Mouse (Mus musculus): ENCODE data around the gene Gm5901.

Gene Gm5901

GRCm38 (mm10) chr7:105404268-105404667 is 29.4 kb downstream of the Gm5901 start, which contains the start of gene Cnga4:
Gene Cnga4, plus strand, starts transcription at chr7:105404568.
- no peak for DNase-seq (ENCODE audit: low spot score in 2 of 2)

DNA sequence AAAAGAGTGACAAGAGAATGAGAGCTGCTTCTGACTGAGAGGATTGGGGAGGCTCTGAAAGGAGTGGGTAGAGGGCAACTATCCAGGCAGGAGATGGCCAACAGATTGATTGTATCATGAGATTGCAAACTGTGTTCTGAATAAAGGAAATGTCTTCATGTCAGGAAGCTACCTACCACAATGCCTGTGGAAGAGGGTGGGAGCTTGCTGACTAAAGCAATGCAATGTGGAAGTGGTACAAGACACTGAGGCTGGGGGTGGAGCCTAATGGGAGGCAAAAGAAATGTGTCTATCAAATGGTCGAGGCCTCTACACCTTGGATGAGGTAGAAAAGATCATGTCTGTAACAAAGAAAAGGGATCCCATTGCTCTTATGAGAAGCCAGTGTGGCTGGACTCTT is 31.5 kb downstream of the Gm5901 start:
- DNase-seq (ENCODE audit: low spot score in 2 of 2): no peak

DNA sequence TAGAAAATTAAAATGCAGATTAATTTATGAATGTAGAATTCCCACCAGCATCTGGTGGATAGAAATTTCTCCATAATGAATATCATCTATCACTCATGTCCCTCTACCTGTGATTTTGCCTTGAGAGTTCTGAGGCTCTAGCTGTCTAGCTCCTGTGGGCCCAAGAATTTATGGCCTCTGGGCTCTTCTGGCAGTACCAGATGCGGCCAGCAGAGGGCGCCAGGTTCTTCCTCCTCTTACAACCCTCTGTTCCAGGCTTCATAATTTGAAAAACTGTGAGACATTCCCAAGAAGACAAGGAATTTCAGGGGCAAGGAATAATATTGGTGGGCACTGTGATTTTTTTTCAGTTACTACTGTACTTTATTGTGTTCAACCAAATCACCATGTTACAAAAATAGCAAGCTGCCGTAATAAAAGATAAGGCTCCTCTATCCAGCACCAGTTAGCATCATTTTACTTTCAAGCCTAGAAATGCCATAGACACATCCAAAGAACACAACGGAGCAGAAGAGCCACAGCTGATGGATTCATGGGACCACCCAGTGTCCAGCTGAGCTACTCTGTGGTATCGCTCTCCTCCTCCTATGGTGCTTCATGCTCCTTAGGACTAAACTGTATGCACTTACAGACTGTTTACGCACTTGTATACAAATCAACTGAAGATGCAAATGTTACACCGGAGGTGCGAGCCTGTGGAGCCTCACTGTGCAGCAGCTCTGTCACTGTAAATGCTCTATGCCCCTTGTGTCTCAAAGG is 37.2 kb downstream of the Gm5901 start:
- DNase-seq (ENCODE audit: low spot score in 2 of 2): peak; percentile 54 to 72

- no peak for DNase-seq (ENCODE audit: low spot score in 2 of 2)
Observed at GRCm38 (mm10) chr7:105414385-105414784, 39.5 kb downstream of the Gm5901 start.

DNA sequence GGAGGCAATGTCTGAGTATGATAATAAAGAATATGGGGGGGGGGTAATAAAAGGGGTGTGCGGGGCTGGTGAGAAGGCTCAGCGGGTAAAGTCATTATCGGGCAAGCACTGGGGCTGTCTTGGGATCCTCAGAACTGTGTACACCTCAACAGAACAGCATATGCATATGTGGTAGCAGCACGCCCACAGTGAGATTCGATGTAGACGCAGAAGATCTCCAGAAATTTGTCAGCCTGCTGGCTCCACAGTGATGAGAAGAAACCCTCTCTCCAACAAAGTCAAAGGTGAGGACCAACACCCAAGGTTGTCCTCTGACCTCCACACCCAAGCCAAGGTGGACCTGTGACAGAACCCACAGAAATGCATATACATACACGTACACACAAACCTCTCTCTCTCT is 41.7 kb downstream of the Gm5901 start:
- no peak for DNase-seq (ENCODE audit: low spot score in 2 of 2)

DNA sequence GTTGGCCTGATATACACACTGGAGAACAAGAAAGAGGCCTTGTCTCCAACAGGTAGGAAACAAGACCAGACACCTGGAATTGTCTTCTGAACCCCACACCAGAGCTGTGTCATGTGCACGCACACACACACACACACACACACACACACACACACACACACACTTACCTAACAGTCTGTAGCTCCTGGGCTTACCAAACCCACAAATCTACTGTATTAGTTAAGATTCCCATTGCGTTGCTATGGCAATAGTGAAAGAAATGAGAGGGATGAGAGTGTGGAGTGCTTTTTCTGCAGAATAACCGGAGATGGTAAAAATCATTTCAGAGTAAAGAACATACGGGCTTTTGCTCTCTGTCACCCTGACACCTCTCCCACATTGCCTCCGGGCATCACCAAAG is 43.3 kb downstream of the Gm5901 start:
- DNase-seq (ENCODE audit: low spot score in 2 of 2): no peak

DNA sequence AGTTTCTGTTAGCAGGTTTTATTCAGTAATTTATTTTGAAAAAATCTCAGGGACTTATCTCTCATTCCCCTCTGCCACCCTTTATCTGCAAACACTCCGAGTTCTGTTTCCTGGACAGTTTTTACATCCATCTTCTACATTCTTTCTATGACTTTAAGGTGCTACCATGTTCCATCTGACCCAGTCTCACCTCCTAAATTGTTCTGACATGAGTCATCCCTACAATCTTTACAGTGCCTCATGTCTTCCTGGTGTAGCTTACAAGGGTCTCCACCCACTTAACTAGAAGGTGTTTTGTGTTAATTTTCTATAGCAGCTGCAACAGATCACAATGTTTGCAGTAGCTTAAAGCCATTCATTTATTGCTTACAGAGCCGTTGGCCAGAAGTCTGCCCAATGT is 46.1 kb downstream of the Gm5901 start:
- DNase-seq (ENCODE audit: low spot score in 2 of 2): no peak

DNA sequence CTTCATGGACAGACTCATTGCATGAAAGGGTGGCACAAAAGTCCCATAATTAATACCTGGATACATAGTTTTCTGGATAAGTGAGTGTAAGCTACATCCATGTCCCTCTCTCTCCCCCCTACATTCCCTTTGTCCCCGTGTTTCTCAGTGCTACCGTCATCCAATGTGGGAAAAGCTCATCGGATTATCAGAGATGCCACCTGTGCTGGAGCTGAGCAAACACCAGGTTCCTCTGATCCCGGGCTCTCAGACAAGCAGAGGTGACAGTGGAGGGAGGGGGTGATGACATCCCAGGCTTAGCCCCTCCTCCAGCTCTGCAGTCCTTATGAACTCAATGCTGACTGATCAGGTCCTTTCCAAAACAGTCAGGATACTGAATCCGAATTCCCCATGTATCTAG is 49.5 kb downstream of the Gm5901 start:
- no peak for DNase-seq (ENCODE audit: low spot score in 2 of 2)

- DNase-seq (ENCODE audit: low spot score in 2 of 2): no peak
Observed at GRCm38 (mm10) chr7:105425424-105426043, 50.7 kb downstream of the Gm5901 start, which contains the start of gene Cckbr. Gene Cckbr, plus strand, starts transcription at chr7:105425731.

DNA sequence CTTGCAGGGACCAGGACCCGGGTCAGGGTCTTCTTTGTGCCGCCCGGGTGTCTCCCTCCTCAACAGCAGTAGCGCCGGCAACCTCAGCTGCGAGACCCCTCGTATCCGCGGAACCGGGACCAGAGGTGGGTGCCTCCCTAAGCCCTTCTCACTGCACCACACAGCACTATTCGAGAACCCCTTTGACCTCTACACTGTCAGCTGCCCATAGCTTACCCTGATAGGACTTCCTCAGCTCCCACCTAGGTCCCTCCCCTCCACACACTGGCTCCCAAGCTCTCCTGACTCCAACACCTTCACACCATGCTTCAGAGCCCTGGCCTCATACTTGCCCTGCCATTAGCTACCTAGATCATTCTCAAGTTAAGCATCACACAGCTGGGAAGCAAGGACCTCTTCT is 51.2 kb downstream of the Gm5901 start:
- no peak for DNase-seq (ENCODE audit: low spot score in 2 of 2)

Measured in frontal cortex, postnatal 10 days (tissue).